Mouse (Mus musculus) liver, adult 2 months (tissue): ENCODE results near the gene Nfkb2.

Experiments used
- CTCF ChIP-seq: fragments of 200-500 bp; IDR thresholded peaks from 2 replicates; pipeline ENCODE4 v1.5.1; 2011; ENCODE audit warnings: low read depth, low read length, control low read depth
- POLR2A ChIP-seq: fragments of 200-500 bp; IDR thresholded peaks from 2 replicates; pipeline ENCODE4 v1.6.1; 2011; ENCODE audit warnings: low read length, control low read depth; ENCODE audit not compliant: insufficient read depth; ENCODE audit errors: extremely low read depth

DNA sequence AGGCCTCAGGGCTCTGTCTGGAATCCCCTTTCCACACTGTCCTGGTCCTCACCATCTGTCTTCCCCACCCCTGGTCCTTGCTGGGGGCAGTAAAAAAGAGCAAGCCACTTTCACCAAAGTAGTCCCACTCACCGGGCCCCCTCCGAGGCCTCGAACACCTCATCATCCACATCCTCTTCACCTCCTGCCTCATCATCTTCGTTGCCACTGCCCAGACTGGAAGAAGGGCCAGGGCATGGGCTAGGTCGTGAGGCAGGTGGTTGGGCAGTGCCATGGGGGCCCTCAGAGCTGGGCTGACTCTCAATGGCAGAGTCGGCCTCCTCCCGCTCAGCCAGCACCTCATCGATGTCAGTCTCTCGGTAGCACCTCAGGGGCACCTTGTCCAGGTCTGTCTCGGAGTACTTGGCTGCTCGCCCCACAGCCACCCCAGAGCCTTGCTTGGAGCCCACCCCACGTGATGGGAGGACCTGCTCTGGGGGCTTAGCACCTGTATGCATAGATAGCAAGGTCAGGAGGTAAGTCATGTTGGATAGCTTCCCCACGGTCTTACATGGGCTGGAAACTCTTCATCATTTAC lies 19.0 kb downstream of the Nfkb2 start:
- TF ChIP-seq CTCF (no peak), POLR2A (no peak)
